Mouse (Mus musculus): ENCODE data around the gene Nnmt. TPM values are rescaled to one million over a fixed set of nuclear protein-coding genes. Genes with fewer than 3 reads are reported as not detected.

The Nnmt gene
- polyA plus RNA-seq, 1 experiment, result 5.1 TPM

- TF ChIP-seq POLR2A (IDR thresholded peaks at IDR 0.05; ENCODE audit: borderline replicate concordance, extremely low read depth, low read depth, low read length), result no peak
- TF ChIP-seq CTCF (IDR thresholded peaks at IDR 0.05; ENCODE audit: insufficient read depth, low read length), result no peak
- no peak for DNase-seq
- 45% methylated on average over 8 of the region's 8 CpGs for whole genome bisulfite sequencing
- Histone ChIP-seq H3K4me1 (ENCODE audit: control insufficient read depth, insufficient read depth, low read length) (no peaks in the 10 kb centered on the region), H3K4me3 (replicated peaks; ENCODE audit: extremely low read depth, low read depth, low read length) (no peak overlapping the region)
Measured at GRCm38 (mm10) chr9:48593915-48594314, 11.0 kb downstream of the Nnmt start.

- no peak for DNase-seq
- Histone ChIP-seq H3K4me3 (replicated peaks; ENCODE audit: extremely low read depth, low read depth, low read length) (no peak overlapping the region), H3K4me1 (ENCODE audit: control insufficient read depth, insufficient read depth, low read length) (no peaks in the 10 kb centered on the region)
- TF ChIP-seq CTCF (IDR thresholded peaks at IDR 0.05; ENCODE audit: insufficient read depth, low read length), result no peak
- TF ChIP-seq POLR2A (IDR thresholded peaks at IDR 0.05; ENCODE audit: borderline replicate concordance, extremely low read depth, low read depth, low read length), result no peak
- 65% methylated on average over 4 of the region's 4 CpGs for WGBS
Measured at GRCm38 (mm10) chr9:48590606-48591005, 14.3 kb downstream of the Nnmt start.

GRCm38 (mm10) chr9:48586332-48586731 is 18.6 kb downstream of the Nnmt start:
- TF ChIP-seq POLR2A (IDR thresholded peaks at IDR 0.05; ENCODE audit: borderline replicate concordance, extremely low read depth, low read depth, low read length) (no peak), CTCF (IDR thresholded peaks at IDR 0.05; ENCODE audit: insufficient read depth, low read length) (peak; percentile 84)
- 4% methylated on average over 4 of the region's 4 CpGs for WGBS
- Histone ChIP-seq H3K4me3 (replicated peaks; ENCODE audit: extremely low read depth, low read depth, low read length) (no peak overlapping the region), H3K4me1 (ENCODE audit: control insufficient read depth, insufficient read depth, low read length) (no peaks in the 10 kb centered on the region)
- DNase-seq, result peak; percentile 45

GRCm38 (mm10) chr9:48580808-48581207 is 24.1 kb downstream of the Nnmt start:
- H3K4me1 ChIP-seq (ENCODE audit: control insufficient read depth, insufficient read depth, low read length), result no peaks in the 10 kb centered on the region
- 76% methylated on average over 1 of the region's 1 CpGs for WGBS
- H3K4me3 ChIP-seq (replicated peaks; ENCODE audit: extremely low read depth, low read depth, low read length), result no peak overlapping the region
- TF ChIP-seq CTCF (IDR thresholded peaks at IDR 0.05; ENCODE audit: insufficient read depth, low read length), result no peak
- no peak for TF ChIP-seq POLR2A (IDR thresholded peaks at IDR 0.05; ENCODE audit: borderline replicate concordance, extremely low read depth, low read depth, low read length)
- no peak for DNase-seq

GRCm38 (mm10) chr9:48562388-48562787 is 42.6 kb downstream of the Nnmt start:
- 76% methylated on average over 5 of the region's 5 CpGs for WGBS
- no peak for DNase-seq
- H3K4me1 ChIP-seq (ENCODE audit: control insufficient read depth, insufficient read depth, low read length), result no peaks in the 10 kb centered on the region
- no peak overlapping the region for H3K4me3 ChIP-seq (replicated peaks; ENCODE audit: extremely low read depth, low read depth, low read length)
- TF ChIP-seq POLR2A (IDR thresholded peaks at IDR 0.05; ENCODE audit: borderline replicate concordance, extremely low read depth, low read depth, low read length) (no peak), CTCF (IDR thresholded peaks at IDR 0.05; ENCODE audit: insufficient read depth, low read length) (no peak)

GRCm38 (mm10) chr9:48559482-48560139 is 45.3 kb downstream of the Nnmt start:
- WGBS, result 15% methylated on average over 4 of the region's 4 CpGs
- DNase-seq, result peak; percentile 27
- TF ChIP-seq POLR2A (IDR thresholded peaks at IDR 0.05; ENCODE audit: borderline replicate concordance, extremely low read depth, low read depth, low read length), result no peak
- peak; percentile 55; the same call in 1 of the 2 replicates for TF ChIP-seq CTCF (IDR thresholded peaks at IDR 0.05; ENCODE audit: insufficient read depth, low read length)
- Histone ChIP-seq H3K4me1 (ENCODE audit: control insufficient read depth, insufficient read depth, low read length) (no peaks in the 10 kb centered on the region), H3K4me3 (replicated peaks; ENCODE audit: extremely low read depth, low read depth, low read length) (no peak overlapping the region)

- no peak for TF ChIP-seq POLR2A (IDR thresholded peaks at IDR 0.05; ENCODE audit: borderline replicate concordance, extremely low read depth, low read depth, low read length)
- no peak for TF ChIP-seq CTCF (IDR thresholded peaks at IDR 0.05; ENCODE audit: insufficient read depth, low read length)
- no peaks in the 10 kb centered on the region for H3K4me1 ChIP-seq (ENCODE audit: control insufficient read depth, insufficient read depth, low read length)
- WGBS, result 48% methylated on average over 4 of the region's 4 CpGs
- no peak for DNase-seq
- no peak overlapping the region for H3K4me3 ChIP-seq (replicated peaks; ENCODE audit: extremely low read depth, low read depth, low read length)
Measured at GRCm38 (mm10) chr9:48558637-48559036, 46.3 kb downstream of the Nnmt start.

GRCm38 (mm10) chr9:48549056-48549455 is 55.9 kb downstream of the Nnmt start:
- TF ChIP-seq POLR2A (IDR thresholded peaks at IDR 0.05; ENCODE audit: borderline replicate concordance, extremely low read depth, low read depth, low read length) (no peak), CTCF (IDR thresholded peaks at IDR 0.05; ENCODE audit: insufficient read depth, low read length) (no peak)
- 59% methylated on average over 2 of the region's 2 CpGs for WGBS
- DNase-seq, result no peak

GRCm38 (mm10) chr9:48547233-48547632 is 57.7 kb downstream of the Nnmt start:
- H3K4me1 ChIP-seq (ENCODE audit: control insufficient read depth, insufficient read depth, low read length), result no peaks in the 10 kb centered on the region
- no peak for DNase-seq
- no peak overlapping the region for H3K4me3 ChIP-seq (replicated peaks; ENCODE audit: extremely low read depth, low read depth, low read length)
- TF ChIP-seq CTCF (IDR thresholded peaks at IDR 0.05; ENCODE audit: insufficient read depth, low read length), result no peak
- no peak for TF ChIP-seq POLR2A (IDR thresholded peaks at IDR 0.05; ENCODE audit: borderline replicate concordance, extremely low read depth, low read depth, low read length)

More at GRCm38 (mm10) chr9:48549056-48549455, 55.9 kb downstream of the Nnmt start:
- no peak overlapping the region for H3K4me3 ChIP-seq (replicated peaks; ENCODE audit: extremely low read depth, low read depth, low read length)
- no peaks in the 10 kb centered on the region for H3K4me1 ChIP-seq (ENCODE audit: control insufficient read depth, insufficient read depth, low read length)

Other genes with a start within 250 kb of the Nnmt start
- gene Rexo2, start 124.5 kb downstream of the Nnmt start, polyA plus RNA-seq (2012; rRNA removed), result 64.0 and 77.6 TPM in 2 replicates
- gene Rbm7, start 109.9 kb downstream of the Nnmt start, polyA plus RNA-seq (2012; rRNA removed), result 18.7 and 25.2 TPM in 2 replicates
- 58.5 and 60.2 TPM in 2 replicates for gene Gm5617, start 109.7 kb downstream of the Nnmt start, polyA plus RNA-seq (2012; rRNA removed)
- gene Zbtb16, start 231.1 kb upstream of the Nnmt start, polyA plus RNA-seq (2012; rRNA removed), result 16.0 and 44.4 TPM in 2 replicates